Mouse (Mus musculus): ENCODE measurements around the gene Tmem211. TPM values are rescaled to one million over a fixed set of nuclear protein-coding genes. Genes with fewer than 3 reads are reported as not detected.

The Tmem211 gene
- 0.22 and 0.53 TPM in 2 replicates for total RNA-seq (2012; rRNA removed)

- Histone ChIP-seq H3K36me3 (ENCODE audit: control insufficient read depth, insufficient read depth, low read length, poor library complexity, severe bottlenecking) (no peaks in the 10 kb centered on the region), H3K4me1 (ENCODE audit: control insufficient read depth in 2 of 2, insufficient read depth in 2 of 2, low read length in 2 of 2, poor library complexity in 1 of 2) (peaks cover 2 to 16% of the 10 kb centered on the region in 2 experiments; a peak in 2 of 4 replicates), H3K9ac (ENCODE audit: insufficient read depth, low read depth, low read length, poor library complexity, severe bottlenecking) (peak within 1 kb of the TSS; percentile 36), H3K4me3 (ENCODE audit: insufficient read depth in 1 of 2, low read depth in 1 of 2, low read length in 2 of 2, poor library complexity in 1 of 2, severe bottlenecking in 1 of 2) (peak within 1 kb of the TSS; percentile 19 to 23), H3K27ac (ENCODE audit: insufficient read depth, low read depth, low read length, poor library complexity, severe bottlenecking) (peak within 1 kb of the TSS; percentile 28), H3K9me3 (ENCODE audit: control insufficient read depth, insufficient read depth, low read depth, low read length) (no peaks in the 10 kb centered on the region)
- no peak; the same call in 1 of the 2 replicates for TF ChIP-seq HCFC1 (IDR thresholded peaks at IDR 0.05; ENCODE audit: borderline replicate concordance, insufficient read depth, low read length)
- no peak for TF ChIP-seq ZNF384 (IDR thresholded peaks at IDR 0.05; ENCODE audit: low read depth, low read length)
- peak; percentile 93 for DNase-seq (ENCODE audit: low read depth, low spot score)
- in situ Hi-C loops (cut with MboI; ENCODE audit: low sequenced_read_pairs in 2 of 2, unreplicated experiment in 2 of 2): no loop called here
Observed at GRCm38 (mm10) chr5:113226632-113227102, at the start of gene Tmem211. Tmem211 (plus strand) TSS chr5:113226909.

GRCm38 (mm10) chr5:113179451-113179842 lies 47.3 kb upstream of the Tmem211 start:
- H3K9me3 ChIP-seq (ENCODE audit: control insufficient read depth, insufficient read depth, low read depth, low read length): no peaks in the 10 kb centered on the region
- TF ChIP-seq HCFC1 (IDR thresholded peaks at IDR 0.05; ENCODE audit: borderline replicate concordance, insufficient read depth, low read length) (no peak), MAFK (IDR thresholded peaks at IDR 0.05; ENCODE audit: insufficient read depth, low read depth, low read length) (peak; percentile 39; the same call in 1 of the 2 replicates)
- DNase-seq (ENCODE audit: low read depth, low spot score): no peak
- no peak overlapping the region for H3K27ac ChIP-seq (ENCODE audit: insufficient read depth, low read depth, low read length, poor library complexity, severe bottlenecking)
- in situ Hi-C loops (cut with MboI; ENCODE audit: low sequenced_read_pairs in 2 of 2, unreplicated experiment in 2 of 2): no loop called here
- H3K4me1 ChIP-seq (ENCODE audit: control insufficient read depth in 2 of 2, insufficient read depth in 2 of 2, low read length in 2 of 2, poor library complexity in 1 of 2): peaks cover 4 to 16% of the 10 kb centered on the region in 2 experiments; a peak in 2 of 4 replicates
- peak overlapping the region in 1 of 2 experiments; percentile 38; a peak in 1 of 4 replicates for H3K4me3 ChIP-seq (ENCODE audit: insufficient read depth in 1 of 2, low read depth in 1 of 2, low read length in 2 of 2, poor library complexity in 1 of 2, severe bottlenecking in 1 of 2)
- peaks cover 11% of the 10 kb centered on the region; the same call in 1 of the 2 replicates for H3K36me3 ChIP-seq (ENCODE audit: control insufficient read depth, insufficient read depth, low read length, poor library complexity, severe bottlenecking)
- peak overlapping the region; percentile 7; the same call in 1 of the 2 replicates for H3K9ac ChIP-seq (ENCODE audit: insufficient read depth, low read depth, low read length, poor library complexity, severe bottlenecking)

- peak; percentile 26; the same call in 1 of the 2 replicates for TF ChIP-seq ZC3H11A (IDR thresholded peaks at IDR 0.05; ENCODE audit: borderline replicate concordance, low read depth, low read length)
- no peak for TF ChIP-seq ZNF384 (IDR thresholded peaks at IDR 0.05; ENCODE audit: low read depth, low read length)
- TF ChIP-seq MAFK (IDR thresholded peaks at IDR 0.05; ENCODE audit: insufficient read depth, low read depth, low read length): no peak
- peak; percentile 35; the same call in 1 of the 2 replicates for TF ChIP-seq HCFC1 (IDR thresholded peaks at IDR 0.05; ENCODE audit: borderline replicate concordance, insufficient read depth, low read length)
- peaks cover 4 to 14% of the 10 kb centered on the region in 2 experiments; a peak in 2 of 4 replicates for H3K4me1 ChIP-seq (ENCODE audit: control insufficient read depth in 2 of 2, insufficient read depth in 2 of 2, low read length in 2 of 2, poor library complexity in 1 of 2)
- H3K4me3 ChIP-seq (ENCODE audit: insufficient read depth in 1 of 2, low read depth in 1 of 2, low read length in 2 of 2, poor library complexity in 1 of 2, severe bottlenecking in 1 of 2): peak overlapping the region; percentile 57 to 61
- peak overlapping the region; percentile 60; the same call in 1 of the 2 replicates for H3K27ac ChIP-seq (ENCODE audit: insufficient read depth, low read depth, low read length, poor library complexity, severe bottlenecking)
- DNase-seq (ENCODE audit: low read depth, low spot score): peak; percentile 90
- peaks cover 11% of the 10 kb centered on the region; the same call in 1 of the 2 replicates for H3K36me3 ChIP-seq (ENCODE audit: control insufficient read depth, insufficient read depth, low read length, poor library complexity, severe bottlenecking)
- in situ Hi-C loops (cut with MboI; ENCODE audit: low sequenced_read_pairs in 2 of 2, unreplicated experiment in 2 of 2): no loop called here
- H3K9ac ChIP-seq (ENCODE audit: insufficient read depth, low read depth, low read length, poor library complexity, severe bottlenecking): peak overlapping the region; percentile 69
- H3K9me3 ChIP-seq (ENCODE audit: control insufficient read depth, insufficient read depth, low read depth, low read length): no peaks in the 10 kb centered on the region
Observed at GRCm38 (mm10) chr5:113179843-113180682, 46.6 kb upstream of the Tmem211 start.

DNA sequence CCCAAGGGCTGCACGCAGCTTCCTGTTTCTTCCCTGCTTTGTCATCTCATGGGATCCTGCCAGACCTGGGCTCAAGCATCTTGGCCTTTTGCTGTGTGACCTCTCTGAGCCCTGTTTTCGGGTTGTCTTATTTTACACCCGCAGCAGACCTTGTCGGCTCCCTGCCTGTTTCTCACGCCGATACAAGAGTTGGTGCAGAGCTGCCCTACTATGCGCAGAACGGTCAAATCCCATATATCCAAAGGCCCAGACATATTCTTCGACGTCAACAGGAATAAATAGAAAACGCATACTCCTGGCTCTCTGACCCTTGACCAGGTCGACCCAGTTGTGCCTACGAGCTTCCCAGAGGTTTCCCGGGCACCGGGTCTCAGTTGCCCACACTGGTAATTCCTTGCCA lies 46.0 kb upstream of the Tmem211 start:
- H3K27ac ChIP-seq (ENCODE audit: insufficient read depth, low read depth, low read length, poor library complexity, severe bottlenecking): peak overlapping the region; percentile 60; the same call in 1 of the 2 replicates
- in situ Hi-C loops (cut with MboI; ENCODE audit: low sequenced_read_pairs in 2 of 2, unreplicated experiment in 2 of 2): no loop called here
- TF ChIP-seq MAFK (IDR thresholded peaks at IDR 0.05; ENCODE audit: insufficient read depth, low read depth, low read length) (no peak), CHD2 (IDR thresholded peaks at IDR 0.05; ENCODE audit: low read depth, low read length) (no peak), ZNF384 (IDR thresholded peaks at IDR 0.05; ENCODE audit: low read depth, low read length) (no peak), HCFC1 (IDR thresholded peaks at IDR 0.05; ENCODE audit: borderline replicate concordance, insufficient read depth, low read length) (no peak), ZC3H11A (IDR thresholded peaks at IDR 0.05; ENCODE audit: borderline replicate concordance, low read depth, low read length) (no peak)
- H3K9me3 ChIP-seq (ENCODE audit: control insufficient read depth, insufficient read depth, low read depth, low read length): no peaks in the 10 kb centered on the region
- H3K9ac ChIP-seq (ENCODE audit: insufficient read depth, low read depth, low read length, poor library complexity, severe bottlenecking): peak overlapping the region; percentile 5; the same call in 1 of the 2 replicates
- peaks cover 4 to 11% of the 10 kb centered on the region in 2 experiments; a peak in 2 of 4 replicates for H3K4me1 ChIP-seq (ENCODE audit: control insufficient read depth in 2 of 2, insufficient read depth in 2 of 2, low read length in 2 of 2, poor library complexity in 1 of 2)
- peak overlapping the region; percentile 57 to 61; a peak in 1 of 4 replicates for H3K4me3 ChIP-seq (ENCODE audit: insufficient read depth in 1 of 2, low read depth in 1 of 2, low read length in 2 of 2, poor library complexity in 1 of 2, severe bottlenecking in 1 of 2)
- peaks cover 11% of the 10 kb centered on the region; the same call in 1 of the 2 replicates for H3K36me3 ChIP-seq (ENCODE audit: control insufficient read depth, insufficient read depth, low read length, poor library complexity, severe bottlenecking)
- DNase-seq (ENCODE audit: low read depth, low spot score): no peak

Data from ES-E14 (cell line).